Mouse (Mus musculus): Measurements from ENCODE around the gene Ifna4. TPM values are rescaled to one million over a fixed set of nuclear protein-coding genes. Genes with fewer than 3 reads are reported as not detected.

Gene Ifna4
- total and polyA plus RNA-seq, 3 experiments = not detected

DNA sequence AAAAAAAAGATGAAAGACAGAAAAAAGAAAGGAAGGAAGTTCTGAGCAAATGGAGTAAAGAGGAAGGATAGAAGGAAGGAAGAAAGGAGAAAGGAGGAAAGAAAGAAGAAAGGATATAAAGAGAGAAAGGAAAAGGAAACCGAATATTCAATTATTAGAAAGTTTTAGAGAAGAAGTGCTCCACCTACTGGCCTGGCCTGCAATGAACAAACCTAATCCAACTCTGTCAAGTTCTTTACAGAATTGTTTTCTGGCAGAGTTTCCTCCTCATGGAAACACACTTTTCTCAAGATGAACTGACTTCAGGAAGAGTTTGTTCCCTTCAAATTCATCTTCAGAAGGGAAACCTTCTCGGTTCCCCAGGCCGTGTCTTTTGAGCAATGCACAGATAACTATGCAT lies 2.8 kb upstream of the Ifna4 start:
- TF ChIP-seq EP300 (IDR thresholded peaks at IDR 0.05; ENCODE audit: insufficient read depth, low read depth, low read length) (no peak), POLR2A (IDR thresholded peaks at IDR 0.05; ENCODE audit: insufficient read depth, low read depth, low read length) (no peak), CTCF (IDR thresholded peaks at IDR 0.05) (peak; percentile 72)
- Histone ChIP-seq H3K79me2 (replicated peaks; ENCODE audit: control insufficient read depth, insufficient read depth, low read length) (no peaks in the 10 kb centered on the region), H3K4me3 (no peak overlapping the region), H3K4me1 (ENCODE audit: control insufficient read depth, insufficient read depth, low read length) (no peaks in the 10 kb centered on the region), H3K36me3 (ENCODE audit: control insufficient read depth, insufficient read depth, low read length) (no peaks in the 10 kb centered on the region), H3K27ac (no peak overlapping the region), H3K9ac (ENCODE audit: low read depth, low read length) (no peak overlapping the region), H3K27me3 (ENCODE audit: control insufficient read depth, insufficient read depth, low read length) (no peaks in the 10 kb centered on the region; the same call in 1 of the 2 replicates)
- WGBS = 33% methylated on average over 3 of the region's 3 CpGs
- intact Hi-C loops (cut with DNase I) = no loop called here
- no peak for DNase-seq

DNA sequence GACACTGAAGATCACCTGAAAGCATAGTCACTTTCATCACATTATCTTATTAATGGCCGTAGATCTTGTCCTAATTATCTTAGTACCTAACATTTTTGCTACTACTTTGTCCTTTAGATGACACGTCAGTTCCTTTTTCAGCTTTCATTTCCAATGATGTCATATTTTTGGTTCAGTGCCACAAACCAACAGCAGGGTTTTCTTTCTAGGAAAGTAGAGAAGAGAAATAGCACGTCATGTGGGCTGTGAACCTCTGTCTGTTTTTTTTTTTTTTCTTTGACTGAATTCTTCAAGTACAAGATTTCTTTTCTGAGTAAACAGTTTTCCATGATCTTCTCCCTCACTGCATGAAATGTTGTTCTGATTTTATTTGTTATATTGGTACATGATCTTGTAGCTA lies 1.6 kb upstream of the Ifna4 start:
- Histone ChIP-seq H3K4me1 (ENCODE audit: control insufficient read depth, insufficient read depth, low read length) (no peaks in the 10 kb centered on the region), H3K9ac (ENCODE audit: low read depth, low read length) (no peak overlapping the region), H3K4me3 (no peak overlapping the region), H3K79me2 (replicated peaks; ENCODE audit: control insufficient read depth, insufficient read depth, low read length) (no peaks in the 10 kb centered on the region), H3K36me3 (ENCODE audit: control insufficient read depth, insufficient read depth, low read length) (no peaks in the 10 kb centered on the region), H3K27ac (no peak overlapping the region), H3K27me3 (ENCODE audit: control insufficient read depth, insufficient read depth, low read length) (no peaks in the 10 kb centered on the region)
- 39% methylated on average over 3 of the region's 3 CpGs for WGBS
- no peak for DNase-seq
- intact Hi-C loops (cut with DNase I) = no loop called here
- TF ChIP-seq CTCF (IDR thresholded peaks at IDR 0.05) = no peak
- no peak for TF ChIP-seq EP300 (IDR thresholded peaks at IDR 0.05; ENCODE audit: insufficient read depth, low read depth, low read length)
- no peak for TF ChIP-seq POLR2A (IDR thresholded peaks at IDR 0.05; ENCODE audit: insufficient read depth, low read depth, low read length)

DNA sequence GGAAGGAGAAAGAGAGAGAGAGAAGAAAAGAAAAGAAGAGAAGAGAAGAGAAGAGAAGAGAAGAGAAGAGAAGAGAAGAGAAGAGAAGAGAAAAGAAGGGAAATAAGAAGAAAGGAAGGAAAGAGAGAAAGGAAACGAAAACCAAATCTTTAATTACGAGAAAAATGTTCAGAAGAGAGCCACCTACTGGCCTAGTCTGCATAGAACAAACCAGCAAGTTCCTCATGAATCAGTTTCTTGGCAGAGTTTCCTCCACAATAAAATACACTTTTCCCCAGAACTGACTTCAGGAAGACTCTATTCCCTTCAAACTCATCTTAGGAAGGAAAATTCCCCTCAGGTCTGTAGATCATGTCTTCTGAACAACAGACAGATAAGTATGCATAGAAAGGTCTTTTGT lies 3.7 kb downstream of the Ifna4 start:
- Histone ChIP-seq H3K36me3 (ENCODE audit: control insufficient read depth, insufficient read depth, low read length) (no peaks in the 10 kb centered on the region), H3K79me2 (replicated peaks; ENCODE audit: control insufficient read depth, insufficient read depth, low read length) (no peaks in the 10 kb centered on the region), H3K9ac (ENCODE audit: low read depth, low read length) (no peak overlapping the region), H3K4me3 (no peak overlapping the region), H3K27ac (no peak overlapping the region), H3K4me1 (ENCODE audit: control insufficient read depth, insufficient read depth, low read length) (no peaks in the 10 kb centered on the region), H3K27me3 (ENCODE audit: control insufficient read depth, insufficient read depth, low read length) (no peaks in the 10 kb centered on the region)
- WGBS = 30% methylated on average over 2 of the region's 2 CpGs
- intact Hi-C loops (cut with DNase I) = no loop called here
- TF ChIP-seq EP300 (IDR thresholded peaks at IDR 0.05; ENCODE audit: insufficient read depth, low read depth, low read length) = no peak
- peak; percentile 31 for TF ChIP-seq CTCF (IDR thresholded peaks at IDR 0.05)
- TF ChIP-seq POLR2A (IDR thresholded peaks at IDR 0.05; ENCODE audit: insufficient read depth, low read depth, low read length) = no peak
- DNase-seq = no peak

DNA sequence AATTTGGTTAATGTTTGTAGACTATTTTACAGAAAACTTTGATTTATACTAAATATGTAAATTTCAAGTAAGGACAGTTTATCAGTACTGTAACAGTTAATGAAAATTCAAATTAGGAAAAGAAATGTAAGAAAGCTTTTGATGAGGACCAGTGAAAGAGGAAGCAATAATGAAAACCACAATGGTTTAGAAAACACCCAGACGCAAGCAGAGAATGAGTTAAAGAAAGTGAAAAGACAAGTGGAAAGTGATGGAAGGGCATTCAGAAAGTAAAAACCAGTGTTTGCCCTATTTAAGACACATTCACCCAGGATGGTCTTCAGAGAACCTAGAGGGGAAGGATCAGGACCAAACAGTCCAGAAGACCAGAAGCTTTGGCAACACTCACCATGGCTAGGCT lies 8.0 kb downstream of the Ifna4 start, which contains the start of gene Ifna1:
Gene Ifna1, plus strand, starts transcription at position 390 of the 400 bp plus-strand sequence.
- intact Hi-C loops (cut with DNase I) = no loop called here
- no peak for DNase-seq
- WGBS = 71% methylated on average over 1 of the region's 1 CpGs
- H3K4me1 ChIP-seq (ENCODE audit: control insufficient read depth, insufficient read depth, low read length) = no peaks in the 10 kb centered on the region
- H3K27me3 ChIP-seq (ENCODE audit: control insufficient read depth, insufficient read depth, low read length) = no peaks in the 10 kb centered on the region
- H3K9ac ChIP-seq (ENCODE audit: low read depth, low read length) = no peak within 1 kb of the TSS
- no peak within 1 kb of the TSS for H3K4me3 ChIP-seq
- TF ChIP-seq CTCF (IDR thresholded peaks at IDR 0.05) (no peak), POLR2A (IDR thresholded peaks at IDR 0.05; ENCODE audit: insufficient read depth, low read depth, low read length) (no peak), EP300 (IDR thresholded peaks at IDR 0.05; ENCODE audit: insufficient read depth, low read depth, low read length) (no peak)
- H3K36me3 ChIP-seq (ENCODE audit: control insufficient read depth, insufficient read depth, low read length) = no peaks in the 10 kb centered on the region
- H3K79me2 ChIP-seq (replicated peaks; ENCODE audit: control insufficient read depth, insufficient read depth, low read length) = no peaks in the 10 kb centered on the region
- no peak within 1 kb of the TSS for H3K27ac ChIP-seq

DNA sequence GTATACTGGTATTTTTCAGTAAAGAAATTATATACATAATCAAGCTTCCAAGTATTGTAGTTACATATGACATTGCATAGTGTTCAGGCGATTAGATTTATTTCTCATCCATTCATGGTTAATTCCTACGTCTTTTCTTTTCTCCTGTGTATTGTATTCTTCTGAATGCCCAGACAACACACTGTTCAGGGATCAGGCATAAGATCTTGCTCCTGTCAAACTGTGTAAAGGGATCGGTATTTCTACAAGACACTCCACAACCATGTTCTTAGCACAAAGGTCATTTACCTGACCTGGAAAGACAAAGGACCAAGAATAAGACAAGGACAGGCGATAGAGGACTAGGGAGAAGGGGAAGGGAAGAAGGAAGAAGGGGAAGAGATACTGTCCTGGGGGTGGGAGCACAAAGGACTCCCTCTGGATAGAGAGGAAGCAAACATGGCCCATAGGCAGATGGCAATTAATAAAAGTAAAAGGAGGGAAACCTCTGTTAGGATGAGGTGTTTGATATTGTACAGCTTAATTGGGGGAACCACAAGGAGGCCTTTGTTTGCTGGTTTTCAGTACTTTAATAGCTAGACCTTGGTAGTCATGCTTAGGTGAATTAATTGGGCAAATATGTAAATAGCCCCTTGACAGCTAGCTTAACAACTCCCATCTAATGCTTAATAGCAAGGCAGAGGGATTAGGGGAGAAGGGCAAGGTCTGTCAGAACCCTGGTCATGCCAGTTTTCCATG lies 9.5 kb downstream of the Ifna4 start:
- TF ChIP-seq EP300 (IDR thresholded peaks at IDR 0.05; ENCODE audit: insufficient read depth, low read depth, low read length) (no peak), POLR2A (IDR thresholded peaks at IDR 0.05; ENCODE audit: insufficient read depth, low read depth, low read length) (no peak), CTCF (IDR thresholded peaks at IDR 0.05) (no peak)
- Histone ChIP-seq H3K9ac (ENCODE audit: low read depth, low read length) (no peak overlapping the region), H3K36me3 (ENCODE audit: control insufficient read depth, insufficient read depth, low read length) (no peaks in the 10 kb centered on the region), H3K27ac (no peak overlapping the region), H3K4me1 (ENCODE audit: control insufficient read depth, insufficient read depth, low read length) (no peaks in the 10 kb centered on the region), H3K4me3 (no peak overlapping the region), H3K79me2 (replicated peaks; ENCODE audit: control insufficient read depth, insufficient read depth, low read length) (no peaks in the 10 kb centered on the region), H3K27me3 (ENCODE audit: control insufficient read depth, insufficient read depth, low read length) (no peaks in the 10 kb centered on the region)
- DNase-seq = no peak
- 61% methylated on average over 4 of the region's 4 CpGs for WGBS
- intact Hi-C loops (cut with DNase I) = no loop called here

DNA sequence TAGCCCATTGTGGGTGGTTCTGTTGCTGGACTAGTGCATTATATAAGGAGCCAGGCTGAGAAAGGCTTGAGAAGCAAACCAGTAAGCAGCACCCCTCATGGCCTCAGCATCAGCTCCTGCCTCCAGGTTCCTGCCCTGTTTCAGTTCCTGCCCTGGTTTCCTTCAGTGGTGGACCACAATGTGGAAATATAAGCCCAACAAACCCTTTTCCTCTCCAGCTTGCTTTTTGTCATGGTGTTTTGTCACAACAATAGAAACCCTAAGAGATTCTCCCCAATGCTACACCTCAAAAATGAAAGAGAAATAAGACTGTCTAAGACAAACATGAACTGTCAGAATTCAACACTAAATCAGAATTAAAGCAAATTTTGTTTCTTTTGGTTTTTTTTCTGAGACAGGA lies 17.6 kb downstream of the Ifna4 start:
- no peaks in the 10 kb centered on the region for H3K36me3 ChIP-seq (ENCODE audit: control insufficient read depth, insufficient read depth, low read length)
- no peak for DNase-seq
- TF ChIP-seq EP300 (IDR thresholded peaks at IDR 0.05; ENCODE audit: insufficient read depth, low read depth, low read length) (no peak), POLR2A (IDR thresholded peaks at IDR 0.05; ENCODE audit: insufficient read depth, low read depth, low read length) (no peak), CTCF (IDR thresholded peaks at IDR 0.05) (no peak)
- intact Hi-C loops (cut with DNase I) = no loop called here
- no peaks in the 10 kb centered on the region for H3K4me1 ChIP-seq (ENCODE audit: control insufficient read depth, insufficient read depth, low read length)
- H3K79me2 ChIP-seq (replicated peaks; ENCODE audit: control insufficient read depth, insufficient read depth, low read length) = no peaks in the 10 kb centered on the region
- no peak overlapping the region for H3K4me3 ChIP-seq
- no peaks in the 10 kb centered on the region for H3K27me3 ChIP-seq (ENCODE audit: control insufficient read depth, insufficient read depth, low read length)
- H3K9ac ChIP-seq (ENCODE audit: low read depth, low read length) = no peak overlapping the region
- no peak overlapping the region for H3K27ac ChIP-seq

All from heart, adult 2 months (tissue).